Mouse (Mus musculus) thymus, postnatal 14 days (tissue): ENCODE data around the gene Zfp827.
"Not testable (repeated sequence)": the region's sequence is repeated elsewhere in the genome, so short reads cannot be mapped to it uniquely, and the experiment has no call there.

Source experiments
- DNase-seq: peaks from one replicate; pipeline ENCODE4 v3.0.0; 2021

Zfp827 gene

GRCm38 (mm10) chr8:79114561-79114960 is 86.3 kb downstream of the Zfp827 start:
- no peak for DNase-seq

- DNase-seq = no peak
Measured at GRCm38 (mm10) chr8:79116436-79116835, 88.2 kb downstream of the Zfp827 start.

- no peak for DNase-seq
Measured at GRCm38 (mm10) chr8:79117711-79118110, 89.5 kb downstream of the Zfp827 start.

GRCm38 (mm10) chr8:79121614-79122013 is 93.4 kb downstream of the Zfp827 start:
- no peak for DNase-seq

GRCm38 (mm10) chr8:79124231-79124630 is 96.0 kb downstream of the Zfp827 start:
- DNase-seq = no peak

- DNase-seq = no peak
Measured at GRCm38 (mm10) chr8:79127211-79127816, 99.1 kb downstream of the Zfp827 start.

GRCm38 (mm10) chr8:79128534-79128933 is 100.3 kb downstream of the Zfp827 start:
- DNase-seq = not testable (repeated sequence)

GRCm38 (mm10) chr8:79139614-79140013 is 111.4 kb downstream of the Zfp827 start:
- no peak for DNase-seq

- DNase-seq = no peak
Measured at GRCm38 (mm10) chr8:79140981-79141380, 112.7 kb downstream of the Zfp827 start.

- no peak for DNase-seq
Measured at GRCm38 (mm10) chr8:79141592-79141991, 113.4 kb downstream of the Zfp827 start.

GRCm38 (mm10) chr8:79143729-79144128 is 115.5 kb downstream of the Zfp827 start:
- DNase-seq = no peak

GRCm38 (mm10) chr8:79145210-79145609 is 117.0 kb downstream of the Zfp827 start:
- DNase-seq = no peak

GRCm38 (mm10) chr8:79145626-79146025 is 117.4 kb downstream of the Zfp827 start:
- no peak for DNase-seq

GRCm38 (mm10) chr8:79148799-79149198 is 120.6 kb downstream of the Zfp827 start:
- DNase-seq = no peak

GRCm38 (mm10) chr8:79149880-79150279 is 121.6 kb downstream of the Zfp827 start:
- no peak for DNase-seq

- no peak for DNase-seq
Measured at GRCm38 (mm10) chr8:79150544-79151192, 122.4 kb downstream of the Zfp827 start.

GRCm38 (mm10) chr8:79151644-79152043 is 123.4 kb downstream of the Zfp827 start:
- no peak for DNase-seq

GRCm38 (mm10) chr8:79153201-79153600 is 125.0 kb downstream of the Zfp827 start:
- DNase-seq = no peak

- no peak for DNase-seq
Measured at GRCm38 (mm10) chr8:79153637-79154036, 125.4 kb downstream of the Zfp827 start.

- no peak for DNase-seq
Measured at GRCm38 (mm10) chr8:79155556-79156161, 127.4 kb downstream of the Zfp827 start.

- no peak for DNase-seq
Measured at GRCm38 (mm10) chr8:79157366-79157765, 129.1 kb downstream of the Zfp827 start.

- DNase-seq = no peak
Measured at GRCm38 (mm10) chr8:79158357-79158756, 130.1 kb downstream of the Zfp827 start.

- DNase-seq = no peak
Measured at GRCm38 (mm10) chr8:79159397-79159796, 131.2 kb downstream of the Zfp827 start.

- DNase-seq = no peak
Measured at GRCm38 (mm10) chr8:79160302-79160701, 132.1 kb downstream of the Zfp827 start.
